Mouse (Mus musculus) limb, embryonic 15.5 days (tissue): ENCODE results near the gene Srsf4. TPM values are rescaled to one million over a fixed set of nuclear protein-coding genes. Genes with fewer than 3 reads are reported as not detected.

Source experiments
- ATAC-seq: fragments of 200-750 bp; cut with Nextera tagmentation; 2 replicates; pipeline ENCODE4 v1.8.0; 2017; ENCODE audit warnings: low read depth, moderate TSS enrichment; ENCODE audit not compliant: insufficient number of reproducible peaks, low FRiP score, low TSS enrichment
- H3K27ac ChIP-seq: fragments of 300-500 bp; sonication (generic); 2 replicates; pipeline ENCODE4 v1.5.1; 2015; ENCODE audit warnings: moderate library complexity, mild to moderate bottlenecking, inconsistent platforms
- H3K27me3 ChIP-seq: fragments of 300-500 bp; sonication (generic); 2 replicates; pipeline ENCODE4 v1.6.1; 2015; ENCODE audit warnings: inconsistent platforms
- H3K36me3 ChIP-seq: fragments of 300-500 bp; sonication (generic); 2 replicates; pipeline ENCODE4 v1.6.1; 2015; ENCODE audit warnings: inconsistent platforms
- H3K4me1 ChIP-seq: fragments of 300-500 bp; sonication (generic); 2 replicates; pipeline ENCODE4 v1.6.1; 2015; ENCODE audit warnings: inconsistent platforms
- H3K4me2 ChIP-seq: fragments of 300-500 bp; sonication (generic); 2 replicates; pipeline ENCODE4 v1.6.1; 2015; ENCODE audit warnings: mild to moderate bottlenecking, inconsistent platforms
- H3K4me3 ChIP-seq: fragments of 300-500 bp; sonication (generic); 2 replicates; pipeline ENCODE4 v1.5.1; 2015; ENCODE audit warnings: mild to moderate bottlenecking, inconsistent platforms
- H3K9ac ChIP-seq: fragments of 300-500 bp; sonication (generic); 2 replicates; pipeline ENCODE4 v1.6.1; 2015; ENCODE audit warnings: inconsistent platforms
- H3K9me3 ChIP-seq: fragments of 300-500 bp; sonication (generic); 2 replicates; pipeline ENCODE4 v1.6.1; 2016; ENCODE audit warnings: inconsistent platforms
- whole genome bisulfite sequencing: fragments of 180-500 bp; shearing (Covaris S2); methylation state at CpG from one replicate; pipeline ENCODE4 v1.1.7; 2015; 5-methylcytosine and 5-hydroxymethylcytosine counted together
- polyA plus RNA-seq: library from polyadenylated mRNA; unstranded; fragments of >200 nt; fragmentation: Nextera tagmentation; extraction: Ambion mirVana; gene quantifications from 2 replicates; pipeline ENCODE4 v1.2.1, GENCODE M21; 2015

The Srsf4 gene
- polyA plus RNA-seq, 1 experiment from 2014 or later, result 97.7 TPM

DNA sequence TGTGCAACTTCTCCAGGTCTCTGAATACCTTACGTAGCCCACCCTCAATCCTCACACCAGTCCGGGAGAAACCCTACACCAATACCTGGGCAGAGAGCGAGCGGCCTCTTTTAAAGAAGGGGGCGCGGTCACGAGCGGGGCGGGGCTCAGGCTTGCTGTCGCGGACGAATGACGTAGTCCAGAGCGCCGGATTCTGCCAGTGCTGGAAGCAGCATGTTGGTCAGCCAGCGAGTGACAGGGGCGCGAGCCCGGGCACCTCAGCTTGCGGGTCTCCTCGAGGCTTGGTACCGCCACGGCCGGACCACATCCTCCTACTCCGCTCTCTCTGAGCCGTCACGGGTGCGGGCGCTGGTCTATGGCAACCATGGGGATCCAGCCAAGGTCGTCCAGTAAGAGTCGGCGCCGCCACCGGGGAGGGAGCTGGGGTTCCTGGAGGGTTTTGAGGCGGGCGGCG, 30.1 kb upstream of the Srsf4 start, which contains the start of gene Mecr:
Mecr (plus strand) TSS at position 181 of the 454 bp plus-strand sequence.
- no peaks in the 10 kb centered on the region for H3K36me3 ChIP-seq
- H3K4me1 ChIP-seq, result peaks cover 20% of the 10 kb centered on the region
- no peak within 1 kb of the TSS for H3K27ac ChIP-seq
- peak within 1 kb of the TSS; percentile 90 for H3K4me3 ChIP-seq
- peak within 1 kb of the TSS; percentile 85 for H3K9ac ChIP-seq
- no peaks in the 10 kb centered on the region for H3K9me3 ChIP-seq
- under 1% methylated on average over 37 of the region's 37 CpGs for WGBS
- H3K4me2 ChIP-seq, result peak within 1 kb of the TSS; percentile 81
- peaks cover 21% of the 10 kb centered on the region for H3K27me3 ChIP-seq
- peak; percentile 70; the same call in 1 of the 2 replicates for ATAC-seq

DNA sequence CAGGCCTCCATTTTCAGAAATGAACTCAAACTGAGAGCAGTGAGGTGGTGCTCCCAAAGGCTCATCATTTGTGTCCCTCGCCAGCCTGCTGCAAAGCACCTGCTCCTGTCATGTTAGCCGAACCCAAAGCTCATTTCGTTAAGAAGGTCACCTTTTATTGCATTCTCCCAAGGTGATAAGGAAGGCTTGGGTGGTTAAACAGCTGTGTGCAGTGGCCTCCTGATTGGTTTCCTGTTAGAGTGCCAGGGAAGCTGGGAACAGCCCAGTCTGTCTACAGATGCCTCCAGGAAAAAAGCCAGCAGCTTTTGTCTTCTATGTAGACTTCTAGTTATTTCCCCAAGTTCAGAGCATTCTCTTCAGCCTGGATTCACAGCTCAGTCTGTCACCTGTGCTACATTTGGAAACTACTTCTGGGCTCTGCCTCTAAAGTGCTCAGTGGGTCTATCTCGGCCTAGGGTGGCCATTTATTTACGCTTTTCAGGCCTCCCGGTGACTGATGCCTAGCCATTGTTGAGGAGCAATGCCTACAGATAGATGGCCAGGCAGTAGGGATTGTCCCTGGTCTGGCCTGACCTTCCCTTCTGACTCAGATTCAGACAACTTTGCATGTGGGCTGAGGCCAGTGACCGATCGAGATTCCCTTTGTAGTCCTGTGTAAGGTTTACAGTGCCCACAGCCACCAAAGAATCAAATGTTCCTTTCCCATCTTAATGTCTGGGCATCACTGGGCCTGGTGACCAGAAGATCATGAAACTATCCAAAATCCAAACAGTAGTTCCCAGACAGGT, 27.2 kb upstream of the Srsf4 start:
- WGBS, result 82% methylated on average over 8 of the region's 8 CpGs
- ATAC-seq, result no peak
- peaks cover 23% of the 10 kb centered on the region for H3K4me1 ChIP-seq
- no peak overlapping the region for H3K4me3 ChIP-seq
- peaks cover 4% of the 10 kb centered on the region; the same call in 1 of the 2 replicates for H3K27me3 ChIP-seq
- H3K4me2 ChIP-seq, result no peak overlapping the region
- H3K9me3 ChIP-seq, result no peaks in the 10 kb centered on the region
- H3K36me3 ChIP-seq, result no peaks in the 10 kb centered on the region; the same call in 1 of the 2 replicates
- no peak overlapping the region for H3K9ac ChIP-seq
- H3K27ac ChIP-seq, result no peak overlapping the region

DNA sequence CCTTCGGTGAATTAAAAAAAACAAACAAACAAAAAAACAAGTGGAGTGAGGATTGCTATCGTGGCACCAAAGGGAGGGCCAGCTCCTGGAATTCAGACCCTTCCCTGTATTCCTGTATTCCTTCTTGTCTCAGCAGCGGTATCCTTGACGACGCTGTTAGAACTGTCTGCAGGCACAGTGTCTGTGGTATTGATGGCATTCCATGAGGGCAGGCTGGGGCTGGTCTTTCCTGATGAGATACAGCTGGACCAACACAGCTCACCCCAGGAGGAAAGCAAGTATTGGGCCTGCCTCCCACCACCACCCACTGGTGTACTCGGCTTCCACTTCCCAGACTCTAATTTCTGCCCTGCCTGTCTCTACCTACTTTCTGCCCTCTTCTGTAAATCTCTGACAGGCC, 25.3 kb upstream of the Srsf4 start:
- 64% methylated on average over 6 of the region's 6 CpGs for WGBS
- H3K9me3 ChIP-seq, result no peaks in the 10 kb centered on the region
- no peaks in the 10 kb centered on the region for H3K27me3 ChIP-seq
- ATAC-seq, result no peak
- H3K27ac ChIP-seq, result 0 out of 2 replicates have a peak overlapping the region, but pooled peaks have one; percentile 22
- H3K4me2 ChIP-seq, result no peak overlapping the region
- no peak overlapping the region for H3K4me3 ChIP-seq
- peaks cover 23% of the 10 kb centered on the region for H3K4me1 ChIP-seq
- no peak overlapping the region for H3K9ac ChIP-seq
- no peaks in the 10 kb centered on the region; the same call in 1 of the 2 replicates for H3K36me3 ChIP-seq

DNA sequence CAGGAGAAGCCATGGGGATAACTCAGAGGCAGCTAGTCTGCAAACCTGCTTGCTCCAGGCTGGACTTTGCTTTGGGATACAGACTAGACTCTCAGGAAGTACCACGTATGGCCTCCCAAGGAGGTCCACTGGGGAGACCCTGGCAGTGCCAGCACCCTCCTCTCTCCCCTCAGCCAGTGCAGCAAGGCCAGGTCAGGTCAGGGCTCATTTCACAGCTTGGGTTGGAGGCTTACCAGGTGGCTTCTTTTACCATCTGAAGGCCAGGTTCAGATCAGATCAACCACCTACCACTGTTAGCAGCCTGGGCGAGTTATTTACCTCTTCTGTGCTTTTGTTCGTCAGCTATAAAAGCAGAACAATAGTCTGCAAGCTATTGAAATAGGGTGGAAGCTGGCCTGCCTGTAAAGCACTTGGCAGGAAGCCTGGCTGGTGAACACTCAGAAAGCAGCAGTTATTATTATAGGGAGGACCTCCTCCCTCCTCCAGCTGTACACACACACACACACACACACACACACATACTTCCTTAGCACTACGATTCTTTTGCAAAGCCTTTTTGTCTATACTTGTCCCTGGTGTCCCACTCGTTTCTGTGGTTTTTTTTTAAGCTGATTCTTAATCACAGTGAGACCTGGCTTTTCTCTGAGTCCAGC, 23.3 kb upstream of the Srsf4 start:
- H3K9me3 ChIP-seq, result no peaks in the 10 kb centered on the region
- no peak for ATAC-seq

DNA sequence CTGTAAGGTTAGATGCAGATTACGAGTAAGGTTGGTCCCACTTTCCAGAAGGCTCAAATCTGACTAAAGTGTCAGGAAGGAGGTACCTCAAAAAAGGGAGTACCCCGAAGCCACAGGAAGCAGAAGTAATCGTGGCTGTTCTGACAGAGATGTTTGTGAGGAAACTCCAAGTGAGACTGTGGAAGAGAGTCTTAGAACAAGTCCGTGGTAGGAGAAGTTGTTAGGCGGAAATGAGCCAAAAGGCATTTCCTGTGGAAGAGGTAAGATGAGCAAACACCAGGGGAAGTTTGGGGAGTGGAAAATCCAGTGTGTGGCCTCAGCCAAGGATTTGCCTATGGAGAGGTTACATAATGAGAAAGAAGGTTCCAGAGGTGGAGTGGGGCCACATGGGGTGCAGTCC, 18.5 kb upstream of the Srsf4 start:
- Histone ChIP-seq H3K4me2 (no peak overlapping the region), H3K9me3 (no peaks in the 10 kb centered on the region), H3K36me3 (peaks cover 21% of the 10 kb centered on the region), H3K4me1 (peaks cover 3% of the 10 kb centered on the region), H3K27me3 (no peaks in the 10 kb centered on the region), H3K9ac (no peak overlapping the region), H3K4me3 (no peak overlapping the region), H3K27ac (no peak overlapping the region)
- WGBS, result 70% methylated on average over 5 of the region's 5 CpGs
- no peak for ATAC-seq

More for the DNA sequence above, 23.3 kb upstream of the Srsf4 start:
- no peak overlapping the region for H3K4me3 ChIP-seq
- H3K36me3 ChIP-seq, result no peaks in the 10 kb centered on the region; the same call in 1 of the 2 replicates
- 28% methylated on average over 5 of the region's 5 CpGs for WGBS
- no peak overlapping the region for H3K4me2 ChIP-seq
- H3K9ac ChIP-seq, result no peak overlapping the region
- no peaks in the 10 kb centered on the region for H3K27me3 ChIP-seq
- H3K27ac ChIP-seq, result peak overlapping the region; percentile 30; the same call in 1 of the 2 replicates
- peaks cover 11% of the 10 kb centered on the region for H3K4me1 ChIP-seq

DNA sequence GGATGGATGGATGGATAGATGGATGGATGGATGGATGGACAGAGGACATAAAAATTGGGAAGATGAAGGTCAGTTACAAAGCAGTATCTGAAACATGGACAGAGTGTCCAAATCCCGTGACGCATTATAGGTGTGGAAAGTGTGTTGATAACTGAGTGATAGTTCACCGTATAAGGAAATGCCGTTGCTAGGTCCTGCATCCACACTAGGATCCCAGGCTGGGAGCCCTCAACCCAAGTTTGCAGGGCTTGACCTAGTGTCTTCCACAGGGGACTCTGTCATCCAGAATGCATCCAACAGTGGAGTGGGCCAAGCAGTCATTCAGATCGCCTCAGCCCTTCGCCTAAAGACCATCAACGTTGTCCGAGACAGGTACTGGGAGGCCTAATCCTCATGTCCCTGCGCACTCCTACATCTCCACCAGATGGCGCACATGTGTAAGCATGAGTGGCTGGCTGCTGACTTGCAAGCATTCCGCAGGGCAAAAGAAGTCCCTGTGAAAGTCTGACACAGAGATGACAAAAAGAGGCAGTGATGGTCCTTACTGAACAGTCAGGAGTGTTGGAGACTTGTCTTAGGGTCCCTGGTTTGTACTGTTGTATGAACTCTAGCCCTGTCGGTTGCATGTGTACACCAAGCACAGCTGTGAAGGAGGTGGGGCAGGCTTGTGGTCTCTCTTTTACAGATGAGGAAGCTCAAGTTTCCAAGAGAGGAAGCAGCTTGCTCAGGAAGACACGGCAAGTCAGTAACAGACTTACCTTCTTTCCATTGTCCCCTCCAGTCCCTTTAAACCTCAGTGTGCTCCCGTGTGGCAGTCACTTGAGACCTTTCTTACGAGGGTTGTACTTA, 12.7 kb upstream of the Srsf4 start:
- ATAC-seq, result 0 out of 2 replicates have a peak, but pooled peaks have one; percentile 15
- no peak overlapping the region for H3K9ac ChIP-seq
- peaks cover 2% of the 10 kb centered on the region; the same call in 1 of the 2 replicates for H3K4me1 ChIP-seq
- no peaks in the 10 kb centered on the region for H3K27me3 ChIP-seq
- H3K4me3 ChIP-seq, result no peak overlapping the region
- H3K27ac ChIP-seq, result no peak overlapping the region
- H3K36me3 ChIP-seq, result peaks cover 53% of the 10 kb centered on the region
- whole genome bisulfite sequencing, result 42% methylated on average over 15 of the region's 15 CpGs
- H3K9me3 ChIP-seq, result no peaks in the 10 kb centered on the region
- no peak overlapping the region for H3K4me2 ChIP-seq

DNA sequence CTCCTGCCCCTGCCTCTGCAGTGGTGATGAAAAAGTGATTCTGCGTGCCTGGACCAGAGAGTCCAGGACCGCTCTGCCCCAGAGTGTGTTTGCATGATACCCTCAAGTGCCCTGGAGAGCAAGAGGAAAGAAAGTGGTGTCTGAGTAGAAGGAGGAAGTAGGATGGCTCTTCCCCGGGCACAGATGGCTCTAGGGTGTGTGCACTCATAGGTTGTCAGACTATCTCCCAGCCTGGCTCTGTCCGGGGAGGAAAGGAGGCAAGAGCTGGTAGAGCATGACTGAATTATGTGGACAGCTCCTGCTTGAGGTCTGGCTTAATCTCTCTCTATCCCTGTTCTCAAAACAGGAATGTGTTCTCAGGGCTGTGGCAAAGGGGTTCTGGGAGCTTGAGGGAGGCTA, 12.1 kb upstream of the Srsf4 start:
- Histone ChIP-seq H3K9ac (no peak overlapping the region), H3K9me3 (no peaks in the 10 kb centered on the region), H3K4me3 (no peak overlapping the region), H3K27ac (no peak overlapping the region), H3K36me3 (peaks cover 53% of the 10 kb centered on the region), H3K4me1 (peaks cover 2% of the 10 kb centered on the region; the same call in 1 of the 2 replicates), H3K4me2 (no peak overlapping the region), H3K27me3 (no peaks in the 10 kb centered on the region)
- 82% methylated on average over 4 of the region's 4 CpGs for WGBS
- ATAC-seq, result no peak

DNA sequence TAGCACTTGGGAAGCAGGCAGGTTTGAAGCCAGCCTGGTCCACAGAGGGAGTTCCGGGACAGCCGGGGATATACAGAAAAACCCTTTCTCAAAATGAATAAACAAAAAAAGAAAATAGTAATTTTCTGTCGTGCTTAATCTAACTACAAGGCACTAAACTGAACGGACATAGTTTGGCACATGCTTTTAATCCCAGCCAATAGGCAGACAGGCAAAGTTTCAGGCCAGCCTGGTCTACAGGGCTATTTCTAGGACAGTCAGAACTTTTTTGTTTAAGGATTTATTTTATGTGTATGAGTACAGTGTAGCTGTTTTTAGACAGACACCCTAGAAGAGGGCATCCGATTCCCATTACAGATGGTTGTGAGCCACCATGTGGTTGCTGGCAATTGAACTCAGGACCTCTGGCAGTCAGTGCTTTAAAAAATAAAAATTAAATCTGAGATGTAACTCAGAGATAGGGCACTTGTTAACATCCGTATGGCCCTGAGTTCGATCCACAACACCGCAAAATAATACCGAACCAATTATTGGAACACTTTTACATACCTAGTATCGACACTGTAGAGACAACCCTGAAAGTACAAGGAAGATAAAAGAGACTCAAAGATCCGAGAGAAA, 635 bp upstream of the Srsf4 start:
- peak overlapping the region; percentile 98 for H3K4me3 ChIP-seq
- peaks cover 28% of the 10 kb centered on the region for H3K4me1 ChIP-seq
- no peaks in the 10 kb centered on the region for H3K9me3 ChIP-seq
- no peak for ATAC-seq
- no peaks in the 10 kb centered on the region for H3K27me3 ChIP-seq
- peaks cover 6% of the 10 kb centered on the region for H3K36me3 ChIP-seq
- peak overlapping the region; percentile 91 for H3K27ac ChIP-seq
- H3K9ac ChIP-seq, result peak overlapping the region; percentile 66
- peak overlapping the region; percentile 48 for H3K4me2 ChIP-seq
- WGBS, result 9% methylated on average over 11 of the region's 11 CpGs

DNA sequence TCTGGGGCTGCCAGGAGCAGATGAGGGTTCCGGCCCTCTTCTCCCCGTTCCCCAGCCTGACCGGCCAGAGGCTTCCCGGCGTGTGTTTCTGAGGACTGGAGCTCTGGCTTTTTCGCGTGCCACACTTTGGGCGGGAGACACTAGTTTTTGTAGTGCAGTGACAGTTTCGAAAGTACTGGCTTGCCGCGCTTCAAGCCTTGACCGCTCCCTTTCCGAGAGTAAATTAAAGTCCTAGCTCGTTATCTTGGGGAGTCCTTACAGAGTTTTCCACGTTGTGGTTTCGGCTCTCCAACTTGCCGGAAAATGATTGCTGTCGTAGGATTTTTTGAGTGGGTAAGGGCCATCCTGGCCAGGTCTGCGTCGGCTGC, 736 bp downstream of the Srsf4 start:
- Histone ChIP-seq H3K4me1 (peaks cover 34% of the 10 kb centered on the region), H3K9me3 (no peaks in the 10 kb centered on the region), H3K36me3 (no peaks in the 10 kb centered on the region; the same call in 1 of the 2 replicates), H3K4me3 (peak overlapping the region; percentile 98), H3K9ac (peak overlapping the region; percentile 100), H3K27ac (peak overlapping the region; percentile 99), H3K27me3 (no peaks in the 10 kb centered on the region), H3K4me2 (peak overlapping the region; percentile 72)
- ATAC-seq, result no peak
- under 1% methylated on average over 20 of the region's 20 CpGs for WGBS

DNA sequence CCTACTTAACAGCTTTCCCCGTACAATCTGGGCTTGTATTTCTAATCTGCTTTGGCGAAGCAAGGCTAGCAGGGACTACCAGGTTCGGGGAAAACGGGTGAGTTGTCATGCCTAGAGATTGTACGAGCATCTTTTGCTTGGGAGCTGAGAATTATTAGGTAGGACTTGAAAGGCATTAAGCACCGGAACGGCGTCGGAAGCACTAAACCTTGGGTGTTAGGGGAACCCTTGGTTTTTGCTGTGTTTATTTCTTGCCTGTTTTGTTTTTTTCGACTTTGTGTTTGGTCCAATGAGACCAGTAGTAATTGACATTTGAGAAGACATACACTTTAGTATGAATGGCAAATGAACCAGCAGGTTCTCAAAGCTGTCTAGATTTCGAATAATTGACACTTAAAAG, 1.1 kb downstream of the Srsf4 start:
- ATAC-seq, result no peak
- whole genome bisulfite sequencing, result 2% methylated on average over 11 of the region's 11 CpGs
- H3K9me3 ChIP-seq, result no peaks in the 10 kb centered on the region
- peaks cover 34% of the 10 kb centered on the region for H3K4me1 ChIP-seq
- H3K4me3 ChIP-seq, result peak overlapping the region; percentile 98
- peak overlapping the region; percentile 72 for H3K4me2 ChIP-seq
- peak overlapping the region; percentile 100 for H3K9ac ChIP-seq
- H3K36me3 ChIP-seq, result no peaks in the 10 kb centered on the region; the same call in 1 of the 2 replicates
- H3K27me3 ChIP-seq, result no peaks in the 10 kb centered on the region
- H3K27ac ChIP-seq, result peak overlapping the region; percentile 99

DNA sequence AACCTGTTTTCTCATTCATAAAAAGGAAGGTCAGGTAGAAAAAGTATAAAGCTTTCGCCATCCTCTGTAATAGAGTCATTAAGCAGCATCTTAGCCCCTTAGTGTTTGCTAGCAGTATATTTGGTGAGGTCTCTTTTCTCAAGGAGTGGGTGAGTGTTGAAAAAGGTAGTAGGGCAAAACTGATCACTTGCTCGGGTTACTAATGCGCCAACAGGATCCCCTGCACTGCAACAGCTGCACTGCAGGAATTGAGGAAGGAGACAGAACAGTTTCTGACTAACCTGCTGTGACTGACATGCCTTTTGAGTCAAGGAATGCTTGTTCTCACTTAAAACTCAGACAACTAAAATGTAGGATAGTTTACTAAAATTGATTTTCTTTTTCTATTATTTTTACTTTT, 1.8 kb downstream of the Srsf4 start:
- Histone ChIP-seq H3K9me3 (no peaks in the 10 kb centered on the region), H3K36me3 (no peaks in the 10 kb centered on the region; the same call in 1 of the 2 replicates), H3K4me2 (peak overlapping the region; percentile 72), H3K4me1 (peaks cover 34% of the 10 kb centered on the region), H3K9ac (peak overlapping the region; percentile 100; the same call in 1 of the 2 replicates), H3K4me3 (peak overlapping the region; percentile 98), H3K27ac (no peak overlapping the region), H3K27me3 (no peaks in the 10 kb centered on the region)
- 30% methylated on average over 3 of the region's 3 CpGs for WGBS
- ATAC-seq, result no peak
